Mouse (Mus musculus) adrenal gland, postnatal 36 days (tissue): ENCODE measurements around the gene Nup188. TPM values are rescaled to one million over a fixed set of nuclear protein-coding genes. Genes with fewer than 3 reads are reported as not detected.

ENCODE experiments used
- DNase-seq, 2 experiments: peaks; one replicate each; pipeline ENCODE4 v3.0.0; 2021; ENCODE audit warnings: mixed read lengths in 1 of 2
- total RNA-seq, 2 experiments: library from RNA; stranded (reverse); gene quantifications; 2 replicates each; pipeline ENCODE4 v1.2.3; 2021

The Nup188 gene
- total RNA-seq, 2 experiments from 2014 or later = 33.9 to 35.9 TPM

GRCm38 (mm10) chr2:30285004-30285403, 1.2 kb upstream of the Nup188 start:
- no peak for DNase-seq

DNA sequence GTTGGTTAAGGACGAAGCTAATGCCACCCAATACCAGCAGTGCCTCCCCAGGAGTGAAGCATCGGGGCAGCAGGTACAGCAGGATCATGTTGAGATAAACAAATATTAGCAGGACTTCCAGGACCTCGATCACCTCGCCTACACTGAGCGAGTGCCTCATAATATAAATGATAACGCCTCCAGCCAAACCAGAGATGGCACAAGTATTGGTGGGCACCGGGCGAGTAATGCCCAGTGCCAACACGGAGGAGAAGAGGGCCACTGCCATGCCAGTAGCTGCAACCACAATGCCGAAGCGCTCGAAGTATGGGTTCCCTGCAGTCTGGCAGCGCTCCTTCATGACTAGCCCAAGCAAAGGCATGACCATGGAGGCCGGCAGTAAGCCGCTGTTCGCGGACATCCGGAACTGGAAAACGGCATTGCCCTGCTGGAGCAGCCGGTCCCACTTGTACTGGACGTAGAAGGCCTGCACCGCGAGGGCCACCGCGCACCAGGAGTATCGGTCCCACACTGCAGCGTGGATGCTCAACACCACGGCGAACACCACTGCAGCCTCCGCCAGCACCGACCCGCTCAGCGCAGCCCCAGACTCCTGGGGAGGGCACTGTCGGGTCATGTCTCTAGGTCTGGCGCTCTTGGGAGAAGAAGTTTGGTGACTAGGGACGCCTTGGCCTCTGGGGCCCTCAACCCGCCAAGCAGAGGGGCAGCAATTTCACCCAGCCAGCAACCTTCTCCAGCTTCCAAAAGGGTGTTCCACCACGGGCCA, 598 bp upstream of the Nup188 start:
- no peak for DNase-seq

GRCm38 (mm10) chr2:30287027-30287373, 803 bp downstream of the Nup188 start:
- no peak for DNase-seq

DNA sequence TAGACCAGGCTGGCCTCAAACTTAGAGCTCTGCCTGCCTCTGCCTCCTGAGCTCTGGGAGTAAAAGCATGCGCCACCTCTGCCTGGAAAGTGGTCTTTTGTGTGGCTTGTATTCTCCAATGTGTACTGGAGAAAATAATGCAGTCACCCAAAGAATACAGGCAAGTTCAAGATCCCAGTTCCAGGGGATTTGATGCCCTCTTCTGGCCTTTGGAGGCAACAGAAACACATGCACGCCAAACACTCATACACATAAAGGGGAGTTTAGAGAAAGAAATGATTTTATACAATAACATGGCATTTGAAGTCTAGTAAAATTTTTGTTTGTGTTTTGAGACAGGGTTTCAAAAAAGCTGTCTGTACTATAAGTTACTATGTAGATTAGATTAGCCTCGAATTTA, 13.3 kb downstream of the Nup188 start:
- peak in 1 of 2 experiments; percentile 23 for DNase-seq

DNA sequence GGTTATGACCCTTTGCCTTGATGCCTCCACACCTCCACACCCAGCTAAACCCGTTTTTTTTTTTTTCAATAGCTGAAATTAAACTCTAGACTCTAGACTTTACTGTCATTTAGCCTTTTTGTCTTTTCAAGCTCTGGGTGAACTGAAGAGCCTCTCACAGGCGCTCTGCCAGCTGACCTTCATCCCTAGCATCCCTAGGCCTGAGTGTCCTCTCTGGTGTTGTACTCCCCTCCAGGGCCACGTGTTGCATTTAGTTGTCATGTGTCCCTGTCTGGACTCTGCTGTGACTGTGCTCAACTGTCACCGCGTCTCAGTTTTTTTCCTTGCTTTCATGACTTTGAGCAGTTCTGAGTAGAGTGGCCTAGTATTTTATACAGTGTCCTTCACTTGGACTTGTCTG, 13.8 kb downstream of the Nup188 start:
- peak; percentile 47 to 49 for DNase-seq

- DNase-seq = no peak
These were observed 19.9 kb downstream of the Nup188 start for GRCm38 (mm10) chr2:30306087-30306486.

- no peak for DNase-seq
These were observed 23.2 kb downstream of the Nup188 start for GRCm38 (mm10) chr2:30309351-30309750.

GRCm38 (mm10) chr2:30311481-30311880, 25.3 kb downstream of the Nup188 start:
- DNase-seq = peak; percentile 47 to 50

GRCm38 (mm10) chr2:30316136-30316535, 29.9 kb downstream of the Nup188 start:
- no peak for DNase-seq

DNA sequence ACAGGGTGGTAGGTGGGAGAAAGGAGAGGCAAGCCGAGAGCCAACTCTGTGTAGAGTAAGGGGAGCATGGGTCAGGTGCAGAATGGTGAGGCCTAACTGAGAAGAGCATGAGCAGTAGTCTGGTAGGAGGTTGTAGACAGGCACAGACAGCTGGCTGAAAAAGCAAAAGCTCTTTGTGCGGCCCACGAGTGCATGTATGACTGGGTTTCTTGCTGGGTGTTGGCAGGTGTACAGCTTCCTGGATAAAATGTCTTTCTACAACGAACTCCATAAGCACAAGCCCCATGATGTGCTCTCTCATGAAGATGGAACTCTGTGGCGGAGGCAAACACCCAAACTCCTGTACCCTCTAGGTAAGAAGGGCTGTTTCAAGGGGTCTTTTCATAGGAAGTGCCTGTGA, 30.8 kb downstream of the Nup188 start:
- DNase-seq = no peak

- no peak for DNase-seq
These were observed 33.1 kb downstream of the Nup188 start for GRCm38 (mm10) chr2:30319260-30319659.

GRCm38 (mm10) chr2:30323111-30323510, 36.9 kb downstream of the Nup188 start:
- peak; percentile 46 to 51 for DNase-seq

DNA sequence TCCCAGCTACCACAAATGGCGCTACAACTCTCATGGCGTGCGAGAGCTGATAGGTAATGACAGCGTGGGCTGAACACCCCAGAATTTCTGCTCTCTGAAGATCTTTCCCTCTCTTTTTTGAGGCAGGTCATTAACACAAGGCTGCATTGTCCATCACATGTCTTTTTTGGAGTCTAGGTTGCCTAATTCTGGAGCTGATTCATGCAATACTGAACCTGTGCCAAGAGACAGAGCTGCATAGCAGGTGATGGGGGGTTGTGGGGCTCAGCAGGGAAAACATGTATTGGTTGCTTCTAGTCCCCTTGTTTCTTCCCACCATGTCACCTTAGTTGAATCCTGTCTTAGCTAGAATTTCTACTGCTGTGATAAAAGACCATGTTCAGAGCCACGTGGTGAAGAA, 39.1 kb downstream of the Nup188 start:
- peak in 1 of 2 experiments; percentile 29 for DNase-seq

DNA sequence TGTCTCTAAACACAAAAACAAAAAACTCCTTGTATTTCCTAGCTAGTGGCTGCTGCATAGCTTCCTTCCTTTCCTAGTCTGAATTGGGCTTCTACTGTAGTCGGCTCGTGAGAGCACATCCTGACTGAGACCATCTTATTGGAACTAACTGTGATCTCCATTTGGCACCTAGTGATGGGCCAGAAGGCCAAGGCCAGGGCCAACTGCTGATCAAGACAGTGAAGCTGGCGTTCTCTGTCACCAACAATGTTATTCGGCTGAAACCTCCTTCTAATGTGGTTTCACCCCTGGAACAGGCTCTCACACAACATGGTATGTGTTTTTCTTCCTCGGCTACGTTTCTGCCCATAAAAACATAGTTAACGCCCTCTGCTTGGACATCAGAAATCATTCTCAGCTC, 41.1 kb downstream of the Nup188 start:
- DNase-seq = peak in 1 of 2 experiments; percentile 58

- DNase-seq = peak in 1 of 2 experiments; percentile 57
These were observed 42.6 kb downstream of the Nup188 start for GRCm38 (mm10) chr2:30328791-30329190.

DNA sequence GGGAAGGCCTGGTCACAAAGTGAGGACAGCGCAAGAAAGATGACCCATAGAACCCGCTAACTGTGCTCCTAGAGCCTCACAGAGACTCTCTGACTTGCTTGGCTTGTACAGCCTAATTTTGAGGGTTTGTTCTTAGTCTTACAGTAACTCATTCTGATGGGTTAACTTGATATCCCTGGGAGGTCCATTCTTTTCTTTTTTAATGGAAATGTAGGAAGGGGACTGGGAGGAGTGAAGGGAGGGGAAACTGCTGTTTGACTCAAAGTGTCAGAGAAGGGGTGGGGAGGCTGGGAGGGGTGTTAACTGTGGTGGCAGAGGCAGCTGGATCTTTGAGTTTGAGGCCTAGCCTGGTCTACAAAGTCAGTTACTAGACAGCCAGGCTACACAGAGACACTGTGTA, 49.1 kb downstream of the Nup188 start:
- no peak for DNase-seq

DNA sequence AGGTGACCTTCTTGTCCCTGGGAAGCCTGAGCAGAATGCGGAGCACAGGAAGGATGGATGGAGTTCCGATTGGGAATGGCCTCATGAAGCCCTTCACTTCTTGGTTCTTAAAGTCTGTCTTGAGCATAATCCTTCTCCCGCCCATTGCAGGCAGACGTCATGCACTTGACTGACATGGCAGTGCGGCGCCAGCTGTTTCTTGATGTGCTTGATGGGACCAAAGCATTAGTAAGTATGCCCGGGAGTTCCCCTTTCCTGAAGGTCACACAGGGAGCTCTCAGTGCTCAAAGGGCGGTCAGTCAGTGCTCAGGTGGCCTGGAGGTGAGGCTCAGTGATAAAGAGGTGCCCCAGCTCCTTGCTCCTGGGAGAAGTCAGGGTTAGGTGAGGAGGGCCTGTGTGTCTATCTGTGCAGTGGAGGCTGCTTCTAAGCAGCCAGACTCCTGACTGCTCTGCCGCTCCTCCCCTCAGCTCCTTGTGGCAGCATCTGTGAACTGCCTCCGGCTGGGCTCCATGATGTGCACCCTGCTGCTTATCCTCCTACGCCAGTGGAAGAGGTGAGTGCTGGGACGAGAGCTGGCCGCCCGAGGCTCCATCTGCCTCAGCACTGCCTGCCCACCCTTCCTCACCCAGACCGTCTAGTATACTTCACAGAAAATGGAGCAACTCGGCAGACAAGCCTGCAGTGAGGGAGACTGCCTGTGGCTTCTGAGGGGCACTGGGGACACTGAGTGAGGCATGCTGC, 50.1 kb downstream of the Nup188 start:
- peak in 1 of 2 experiments; percentile 24 for DNase-seq

- peak; percentile 83 to 87 for DNase-seq
These were observed 51.0 kb downstream of the Nup188 start for GRCm38 (mm10) chr2:30337179-30337578.

DNA sequence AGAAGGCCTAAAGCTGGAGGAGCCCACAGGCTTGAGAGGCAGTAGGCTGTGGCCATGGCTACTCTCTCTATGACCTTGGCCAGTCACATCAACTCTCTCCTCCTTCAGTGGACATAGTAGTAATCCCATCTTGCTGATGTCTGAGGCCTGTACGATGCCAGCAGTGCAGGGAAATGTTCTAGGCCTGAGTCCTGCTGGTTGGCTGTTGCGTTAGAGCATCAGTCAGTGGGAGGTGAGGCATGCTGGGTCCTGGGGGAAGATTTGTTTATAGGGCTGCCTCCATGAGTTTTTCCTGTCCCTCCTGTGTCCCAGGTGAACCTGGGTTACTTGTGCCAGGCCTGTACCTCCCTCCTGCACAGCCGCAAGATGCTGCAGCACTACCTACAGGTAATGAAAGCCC, 55.9 kb downstream of the Nup188 start:
- DNase-seq = no peak

- DNase-seq = no peak
These were observed 56.3 kb downstream of the Nup188 start for GRCm38 (mm10) chr2:30342544-30342943.

GRCm38 (mm10) chr2:30343601-30344137, 57.5 kb downstream of the Nup188 start:
- DNase-seq = peak; percentile 70 to 75

DNA sequence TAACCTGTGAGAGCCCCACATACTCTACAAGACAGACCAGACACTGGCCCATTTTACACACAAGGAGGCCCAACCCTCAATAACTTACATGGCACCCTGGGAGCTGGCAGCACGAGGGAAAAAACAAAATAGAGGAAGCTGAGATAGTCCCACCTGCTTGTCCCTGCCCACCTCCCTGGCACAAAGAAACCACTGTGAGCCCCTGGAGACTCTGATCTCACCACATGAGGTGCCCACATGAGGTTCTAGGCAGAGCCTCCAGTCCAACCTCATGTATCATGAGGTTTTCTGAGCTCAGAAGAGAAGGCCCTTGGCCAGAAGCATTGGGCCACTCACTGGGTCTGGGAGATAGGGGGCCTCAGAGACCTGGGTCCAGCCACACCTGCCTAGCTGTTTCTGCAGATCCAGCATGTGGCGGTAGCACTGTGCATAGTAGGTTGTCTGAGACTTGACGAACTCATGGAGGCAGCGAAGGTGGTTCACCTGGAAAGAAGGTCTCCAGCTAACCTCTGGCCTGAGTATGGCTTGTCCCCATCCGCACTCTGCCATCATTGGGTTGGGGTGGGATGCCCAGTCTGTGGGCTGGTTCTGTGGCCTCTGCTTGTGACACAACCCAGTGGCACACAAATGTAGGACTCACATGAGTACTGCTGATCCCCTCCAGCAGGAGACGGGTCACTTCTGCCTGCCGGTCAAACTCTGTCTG, 59.9 kb downstream of the Nup188 start:
- no peak for DNase-seq

- DNase-seq = peak; percentile 68 to 74
These were observed 63.0 kb downstream of the Nup188 start for GRCm38 (mm10) chr2:30349196-30349595.
